In genomic region chr14:6605004-6605403, GRCm38 (mm10) we compare ENCODE assay signal across 7 mouse cellular contexts. TPM values are rescaled to one million over a fixed set of nuclear protein-coding genes. Genes with fewer than 3 reads are reported as not detected.
A peak's percentile ranks its signal among the peaks of the same experiment; 100 is the strongest.
DNase-seq lines count a peak whose midpoint lies in the region; ATAC-seq lines count a peak whose summit lies in the region.
"Not testable (repeated sequence)": the region's sequence is repeated elsewhere in the genome, so short reads cannot be mapped to it uniquely, and the experiment has no call there.

No protein-coding gene starts in this region.

- H3K27ac ChIP-seq in hindbrain, embryonic 11.5 days (ENCODE audit: low read depth, low read length); liver, embryonic 13.5 days; midbrain, embryonic 15.5 days; stomach, embryonic 14.5 days (ENCODE audit: low read length): not testable (repeated sequence)

- H3K4me3 ChIP-seq in hindbrain, embryonic 11.5 days (ENCODE audit: low read depth, low read length): peak overlapping the region; percentile 27
- H3K4me3 ChIP-seq in liver, embryonic 13.5 days (replicated peaks): not testable (repeated sequence)
- H3K4me3 ChIP-seq in midbrain, embryonic 15.5 days: peak overlapping the region; percentile 44
- H3K4me3 ChIP-seq in stomach, embryonic 14.5 days (ENCODE audit: low read depth, low read length): peak overlapping the region; percentile 22

- peak overlapping the region; percentile 56 for H3K4me2 ChIP-seq in hindbrain, embryonic 11.5 days (replicated peaks; ENCODE audit: low read depth, low read length)
- H3K4me2 ChIP-seq in liver, embryonic 13.5 days: peak overlapping the region; percentile 36
- H3K4me2 ChIP-seq in midbrain, embryonic 15.5 days: peak overlapping the region; percentile 78
- peak overlapping the region; percentile 47 for H3K4me2 ChIP-seq in stomach, embryonic 14.5 days (replicated peaks; ENCODE audit: low read depth, low read length)

- not testable (repeated sequence) for H3K9ac ChIP-seq in hindbrain, embryonic 11.5 days (ENCODE audit: low read depth, low read length); liver, embryonic 13.5 days; stomach, embryonic 14.5 days (replicated peaks; ENCODE audit: low read depth, low read length)
- H3K9ac ChIP-seq in midbrain, embryonic 15.5 days: peak overlapping the region; percentile 42; the same call in 1 of the 2 replicates

- ATAC-seq in hindbrain, embryonic 11.5 days (ENCODE audit: low FRiP score); liver, embryonic 13.5 days (ENCODE audit: low read depth); midbrain, embryonic 15.5 days (replicated peaks); stomach, embryonic 14.5 days (ENCODE audit: insufficient number of reproducible peaks, insufficient read depth, low FRiP score, low read depth): not testable (repeated sequence)

- H3K9me3 ChIP-seq in hindbrain, embryonic 11.5 days (ENCODE audit: control insufficient read depth, low read length); liver, embryonic 13.5 days (replicated peaks); midbrain, embryonic 15.5 days; stomach, embryonic 14.5 days (ENCODE audit: control insufficient read depth, low read depth, low read length): not testable (repeated sequence)

- not testable (repeated sequence) for H3K27me3 ChIP-seq in hindbrain, embryonic 11.5 days (ENCODE audit: control insufficient read depth, insufficient read depth, low read length); liver, embryonic 13.5 days; midbrain, embryonic 15.5 days (replicated peaks); stomach, embryonic 14.5 days (ENCODE audit: control insufficient read depth, insufficient read depth, low read length)

- not testable (repeated sequence) for H3K36me3 ChIP-seq in hindbrain, embryonic 11.5 days (ENCODE audit: control insufficient read depth, insufficient read depth, low read length); liver, embryonic 13.5 days; midbrain, embryonic 15.5 days (replicated peaks); stomach, embryonic 14.5 days (ENCODE audit: control insufficient read depth, insufficient read depth, low read length)

- not testable (repeated sequence) for H3K4me1 ChIP-seq in hindbrain, embryonic 11.5 days (replicated peaks; ENCODE audit: control insufficient read depth, insufficient read depth, low read length); liver, embryonic 13.5 days (replicated peaks); midbrain, embryonic 15.5 days; stomach, embryonic 14.5 days (ENCODE audit: control insufficient read depth, insufficient read depth, low read length)

- peak; percentile 27 to 31 for DNase-seq in cerebellum, postnatal 4 days (ENCODE audit: low spot score in 2 of 2)
- DNase-seq in frontal cortex, postnatal 10 days (ENCODE audit: low spot score in 2 of 2): peak; percentile 7 to 14
- DNase-seq in hindbrain, embryonic 11.5 days (ENCODE audit: low spot score): peak; percentile 58
- peak; percentile 4 for DNase-seq in layer of hippocampus, adult 11-12 months (ENCODE audit: low spot score)
- not testable (repeated sequence) for DNase-seq in liver, embryonic 13.5 days

- WGBS in hindbrain, embryonic 11.5 days: 2% methylated on average over 16 of the region's 20 CpGs
- WGBS in liver, embryonic 13.5 days (ENCODE audit: insufficient replicate concordance): 10% methylated on average over 18 of the region's 20 CpGs
- WGBS in midbrain, embryonic 15.5 days: 1% methylated on average over 18 of the region's 20 CpGs
- 0% methylated on average over 11 of the region's 20 CpGs for WGBS in stomach, embryonic 14.5 days

RNA-seq across cellular contexts. Expression of gene Gm3629, which starts 14.6 kb away (rescaled TPM):
- polyA plus RNA-seq in hindbrain, embryonic 11.5 days (2014; fragmentation: Nextera tagmentation; extraction: Ambion mirVana): 0.23 and 0.35 TPM in 2 replicates
- not detected in 2 replicates for polyA plus RNA-seq in liver, embryonic 13.5 days (2015; fragmentation: Nextera tagmentation; extraction: Ambion mirVana)
- polyA plus RNA-seq in midbrain, embryonic 15.5 days (2015; fragmentation: Nextera tagmentation; extraction: Ambion mirVana): 1.5 and 2.0 TPM in 2 replicates
- polyA plus RNA-seq in stomach, embryonic 14.5 days (2014; fragmentation: Nextera tagmentation; extraction: Ambion mirVana): 0.27 and 0.58 TPM in 2 replicates

RNA-seq across cellular contexts. Expression of gene Gm3460, which starts 17.2 kb away (rescaled TPM):
- not detected in 2 replicates for polyA plus RNA-seq in hindbrain, embryonic 11.5 days (2014; fragmentation: Nextera tagmentation; extraction: Ambion mirVana)
- polyA plus RNA-seq in liver, embryonic 13.5 days (2015; fragmentation: Nextera tagmentation; extraction: Ambion mirVana): not detected in 2 replicates
- polyA plus RNA-seq in midbrain, embryonic 15.5 days (2015; fragmentation: Nextera tagmentation; extraction: Ambion mirVana): 0.36 TPM in 1 of 2 replicates, not detected in the other
- polyA plus RNA-seq in stomach, embryonic 14.5 days (2014; fragmentation: Nextera tagmentation; extraction: Ambion mirVana): not detected in 2 replicates
